Mouse (Mus musculus) cerebellum, adult 2 months (tissue): ENCODE results near the gene Ankrd36.

Experiments
- CTCF ChIP-seq: fragments of 200-500 bp; IDR thresholded peaks from 2 replicates; pipeline ENCODE4 v1.5.1; 2011; ENCODE audit warnings: low read depth, mild to moderate bottlenecking, control low read depth, low read length, moderate library complexity, borderline replicate concordance; ENCODE audit not compliant: insufficient read depth
- POLR2A ChIP-seq: fragments of 200-500 bp; IDR thresholded peaks from 2 replicates; pipeline ENCODE4 v1.6.1; 2011; ENCODE audit warnings: low read length, control low read depth, borderline replicate concordance; ENCODE audit not compliant: insufficient read depth

GRCm38 (mm10) chr11:5682541-5682940, 113.1 kb downstream of the Ankrd36 start:
- no peak for TF ChIP-seq POLR2A
- TF ChIP-seq CTCF, result no peak
